Mouse (Mus musculus): ENCODE results near the gene Zfp991.
"Not testable (repeated sequence)": the region's sequence is repeated elsewhere in the genome, so short reads cannot be mapped to it uniquely, and the experiment has no call there.

GRCm38 (mm10) chr4:147225616-147226015 is 93.8 kb downstream of the Zfp991 start:
- not testable (repeated sequence) for TF ChIP-seq CTCF (IDR thresholded peaks at IDR 0.05); EP300 (IDR thresholded peaks at IDR 0.05; ENCODE audit: insufficient read depth, low read depth, low read length); POLR2A (IDR thresholded peaks at IDR 0.05; ENCODE audit: insufficient read depth, low read depth, low read length)
